Mouse (Mus musculus): ENCODE results near the gene Pet117.

GRCm38 (mm10) chr2:144331401-144332302, 37.1 kb upstream of the Pet117 start, which contains the start of gene Ovol2:
- TF ChIP-seq CTCF (IDR thresholded peaks at IDR 0.05; ENCODE audit: extremely low read depth, insufficient read depth, insufficient read length, insufficient replicate concordance), result no peak
- no peak for TF ChIP-seq POLR2A (IDR thresholded peaks at IDR 0.05; ENCODE audit: low read depth, low read length)

Data from spleen, adult 2 months (tissue).